Mouse (Mus musculus) cerebellum, adult 2 months (tissue): Measurements from ENCODE around the gene Inppl1. TPM values are rescaled to one million over a fixed set of nuclear protein-coding genes. Genes with fewer than 3 reads are reported as not detected.

ENCODE experiments used
- DNase-seq, 2 experiments: peaks; one replicate each; pipeline ENCODE4 v3.0.0; 2021
- H3K27ac ChIP-seq: fragments of 200-500 bp; 2 replicates; pipeline ENCODE4 v1.5.1; 2012; ENCODE audit warnings: low read length, control low read depth, inconsistent platforms; ENCODE audit not compliant: insufficient read depth
- H3K27me3 ChIP-seq: fragments of 200-500 bp; 2 replicates; pipeline ENCODE4 v1.6.1; 2012; ENCODE audit warnings: inconsistent platforms, mild to moderate bottlenecking, low read length, moderate library complexity; ENCODE audit not compliant: control insufficient read depth, insufficient read depth
- H3K4me1 ChIP-seq: fragments of 200-500 bp; 2 replicates; pipeline ENCODE4 v1.6.1; 2011; ENCODE audit warnings: low read length; ENCODE audit not compliant: control insufficient read depth, insufficient read depth
- H3K4me3 ChIP-seq: fragments of 200-500 bp; replicated peaks from 2 replicates; pipeline ENCODE3; 2011; ENCODE audit warnings: mild to moderate bottlenecking, low read depth, low read length, control low read depth; ENCODE audit not compliant: insufficient read depth
- CTCF ChIP-seq: fragments of 200-500 bp; IDR thresholded peaks from 2 replicates; pipeline ENCODE4 v1.5.1; 2011; ENCODE audit warnings: low read depth, mild to moderate bottlenecking, control low read depth, low read length, moderate library complexity, borderline replicate concordance; ENCODE audit not compliant: insufficient read depth
- POLR2A ChIP-seq: fragments of 200-500 bp; IDR thresholded peaks from 2 replicates; pipeline ENCODE4 v1.6.1; 2011; ENCODE audit warnings: low read length, control low read depth, borderline replicate concordance; ENCODE audit not compliant: insufficient read depth
- WGBS: fragments of 180-500 bp; shearing (Covaris S2); methylation state at CpG from one replicate; pipeline ENCODE4 v1.1.7; 2018; 5-methylcytosine and 5-hydroxymethylcytosine counted together
- polyA plus RNA-seq: library from polyadenylated mRNA; depleted of rRNA; stranded (reverse); fragments of >200 nt; gene quantifications from 2 replicates; pipeline ENCODE4 v1.2.3, GENCODE M21; 2012

Inppl1 gene
- polyA plus RNA-seq, 1 experiment: 43.9 TPM

DNA sequence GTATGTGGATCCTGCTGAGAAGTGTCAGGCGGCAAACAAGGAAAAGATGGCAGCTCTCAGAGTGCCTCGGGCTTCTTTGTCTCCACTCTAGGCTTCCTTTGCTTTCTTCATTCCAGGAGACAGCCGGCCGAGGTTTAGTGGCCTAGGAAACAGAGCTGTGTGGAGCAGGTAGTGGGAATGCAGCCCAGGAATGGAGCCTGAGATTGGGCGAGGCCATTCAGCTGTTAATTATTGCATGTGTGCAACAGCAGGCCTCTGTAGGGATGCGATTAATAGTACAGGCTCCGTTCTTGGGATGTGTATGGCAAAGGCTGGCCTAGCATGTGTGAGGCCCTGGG lies 31.1 kb upstream of the Inppl1 start:
- 31% methylated on average over 7 of the region's 7 CpGs for WGBS
- Histone ChIP-seq H3K4me1 (no peaks in the 10 kb centered on the region), H3K4me3 (no peak overlapping the region), H3K27me3 (no peaks in the 10 kb centered on the region), H3K27ac (no peak overlapping the region)
- no peak for TF ChIP-seq POLR2A
- TF ChIP-seq CTCF: no peak
- no peak for DNase-seq

DNA sequence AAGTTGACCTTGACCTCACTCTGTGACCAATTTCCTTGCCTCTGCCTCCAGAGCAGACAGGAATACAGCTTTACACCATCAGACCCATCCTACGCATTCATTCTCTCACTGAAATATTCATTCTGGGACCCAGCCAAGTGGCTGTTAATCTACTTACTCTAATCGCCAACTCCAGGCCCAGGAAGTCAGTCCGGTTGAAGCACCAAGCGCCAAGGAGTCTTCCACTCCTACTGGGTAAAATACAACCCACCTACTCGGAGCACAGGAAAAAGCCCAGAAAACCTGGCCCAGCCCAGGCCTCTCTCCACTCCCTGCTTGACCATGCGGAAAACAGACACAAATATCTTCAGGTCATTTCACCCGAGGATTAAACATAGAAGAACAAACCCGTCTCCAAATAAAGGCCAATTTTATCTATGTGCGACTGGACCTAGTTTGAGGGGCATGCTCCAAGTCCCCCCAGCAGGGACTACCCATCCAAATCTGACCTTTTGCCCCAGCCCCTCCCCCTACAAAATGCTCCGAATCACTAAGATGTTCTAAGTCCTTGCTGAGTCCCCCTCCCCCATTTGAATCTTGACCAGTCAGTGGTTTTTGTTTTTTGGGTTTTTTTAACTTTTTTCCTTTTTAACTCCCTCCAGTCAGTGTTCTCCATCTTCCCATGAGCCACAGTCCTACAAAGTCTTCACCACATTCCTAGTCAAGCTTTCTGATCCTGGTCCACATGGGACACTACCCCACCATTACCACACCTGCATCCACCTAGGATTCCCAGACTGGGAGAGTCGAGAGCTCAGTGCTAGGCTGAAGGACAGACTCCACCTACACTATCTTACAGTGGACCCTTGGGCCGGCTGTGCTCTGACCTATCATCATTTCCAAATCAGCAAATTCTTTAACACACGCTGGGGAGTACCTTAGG lies 30.5 kb upstream of the Inppl1 start:
- Histone ChIP-seq H3K4me1 (no peaks in the 10 kb centered on the region), H3K27me3 (no peaks in the 10 kb centered on the region), H3K27ac (no peak overlapping the region), H3K4me3 (no peak overlapping the region)
- WGBS: 41% methylated on average over 13 of the region's 13 CpGs
- TF ChIP-seq POLR2A: no peak
- TF ChIP-seq CTCF: no peak
- DNase-seq: no peak

DNA sequence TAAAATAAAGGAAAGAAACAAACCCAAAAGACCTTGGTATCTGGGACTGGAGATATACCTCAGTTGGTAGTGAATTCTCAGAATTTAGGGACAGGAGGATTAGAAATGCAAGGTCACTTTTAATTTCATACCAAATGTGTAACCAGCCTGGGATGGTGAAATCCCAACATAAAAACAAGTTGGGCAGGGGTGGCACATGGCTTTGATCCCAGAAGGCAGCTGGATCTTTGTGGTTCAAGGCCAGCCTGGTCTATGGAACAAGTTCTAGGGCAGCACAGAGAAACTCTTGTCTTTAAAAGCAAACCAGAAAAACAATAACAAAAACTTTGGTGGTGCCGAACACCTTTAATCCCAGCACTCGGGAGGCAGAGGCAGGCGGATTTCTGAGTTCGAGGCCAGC lies 29.5 kb upstream of the Inppl1 start:
- Histone ChIP-seq H3K4me1 (no peaks in the 10 kb centered on the region), H3K27me3 (no peaks in the 10 kb centered on the region), H3K27ac (no peak overlapping the region), H3K4me3 (no peak overlapping the region)
- DNase-seq: no peak
- TF ChIP-seq CTCF: no peak
- 97% methylated on average over 4 of the region's 4 CpGs for WGBS

DNA sequence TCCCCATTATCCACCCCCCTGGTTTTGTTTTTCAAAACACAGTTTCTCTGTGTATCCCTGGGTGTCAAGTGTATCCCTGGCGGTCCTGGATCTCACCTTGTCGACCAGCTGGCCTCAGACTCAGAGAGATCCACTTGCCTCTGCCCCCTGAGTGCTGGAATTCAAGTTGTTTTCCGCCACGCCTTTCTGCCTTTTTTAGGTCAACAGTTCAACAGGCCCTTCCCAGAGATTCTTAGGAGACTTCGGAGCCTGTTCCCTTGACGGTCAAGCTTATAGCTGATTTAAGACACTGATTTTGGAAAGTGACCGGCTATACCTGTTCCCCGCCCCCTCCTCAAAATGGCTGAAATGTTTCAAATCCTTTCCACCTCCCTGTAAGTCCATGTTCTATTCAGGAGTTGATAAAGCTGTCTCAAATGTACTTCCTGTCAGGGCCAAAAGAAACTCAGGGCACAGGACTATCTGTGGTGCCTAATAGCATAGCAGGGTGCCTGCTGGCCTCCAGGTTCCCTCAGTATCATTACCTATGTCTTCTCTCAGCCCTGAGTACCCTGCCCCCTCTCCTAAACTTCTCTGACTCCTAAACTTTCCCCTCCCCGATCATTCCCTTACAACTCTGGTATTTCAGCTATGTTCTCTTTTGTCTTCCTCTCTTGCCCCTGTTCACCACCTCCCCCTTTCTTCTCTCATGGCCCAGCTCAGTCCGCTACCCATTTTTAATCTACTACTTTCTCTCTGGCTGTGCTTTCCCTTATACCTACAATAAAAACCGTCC lies 28.6 kb upstream of the Inppl1 start:
- no peak for DNase-seq
- Histone ChIP-seq H3K27me3 (no peaks in the 10 kb centered on the region), H3K4me1 (no peaks in the 10 kb centered on the region), H3K27ac (no peak overlapping the region), H3K4me3 (no peak overlapping the region)
- 81% methylated on average over 11 of the region's 11 CpGs for WGBS
- TF ChIP-seq POLR2A (no peak), CTCF (no peak)

DNA sequence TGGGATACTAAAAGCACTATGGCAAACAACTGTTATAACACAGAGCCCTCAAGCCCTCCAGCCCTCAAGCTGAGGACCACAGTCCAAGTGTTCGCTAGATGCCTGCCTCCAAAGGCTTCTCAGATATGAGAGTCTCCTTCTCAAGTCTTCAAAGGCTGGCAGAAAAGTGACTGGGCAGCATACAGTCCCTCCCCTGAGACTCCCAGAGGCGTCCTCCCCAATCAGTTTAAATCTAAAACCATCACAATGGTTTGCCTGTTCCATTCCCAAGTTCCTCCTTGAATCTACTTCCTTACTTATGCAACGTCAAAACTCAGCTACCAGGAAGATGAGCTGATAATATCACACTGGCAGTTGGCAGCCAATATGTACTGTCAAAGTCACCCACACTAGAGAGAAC lies 25.4 kb upstream of the Inppl1 start, which contains the start of gene Anapc15:
Anapc15 (plus strand) TSS at position 301 of the 400 bp plus-strand sequence.
- Histone ChIP-seq H3K4me3 (no peak within 1 kb of the TSS), H3K27me3 (no peaks in the 10 kb centered on the region), H3K27ac (no peak within 1 kb of the TSS), H3K4me1 (no peaks in the 10 kb centered on the region)
- no peak for DNase-seq
- 75% methylated on average over 3 of the region's 3 CpGs for WGBS
- TF ChIP-seq POLR2A (no peak), CTCF (no peak)

DNA sequence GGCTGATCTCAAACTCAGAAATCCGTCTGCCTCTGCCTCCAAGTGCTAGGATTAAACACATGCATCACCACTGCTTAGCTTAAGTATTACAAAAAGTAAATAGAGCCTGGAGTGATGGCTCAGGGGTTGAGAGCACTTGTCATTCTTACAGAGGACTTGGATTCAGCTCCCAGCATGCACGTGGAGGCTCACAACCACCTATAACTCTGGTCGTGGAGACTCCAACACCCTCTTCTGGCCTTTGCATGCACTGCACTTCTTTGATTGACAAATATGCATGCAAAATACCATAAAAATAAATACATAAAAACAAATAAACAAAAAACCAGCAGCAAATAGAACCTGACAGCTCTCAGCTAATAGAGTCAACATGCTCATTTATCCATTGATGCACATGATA lies 24.3 kb upstream of the Inppl1 start:
- DNase-seq: no peak
- Histone ChIP-seq H3K27ac (no peak overlapping the region), H3K27me3 (no peaks in the 10 kb centered on the region), H3K4me1 (no peaks in the 10 kb centered on the region), H3K4me3 (no peak overlapping the region)
- 71% methylated on average over 3 of the region's 3 CpGs for WGBS
- TF ChIP-seq POLR2A (no peak), CTCF (no peak)

DNA sequence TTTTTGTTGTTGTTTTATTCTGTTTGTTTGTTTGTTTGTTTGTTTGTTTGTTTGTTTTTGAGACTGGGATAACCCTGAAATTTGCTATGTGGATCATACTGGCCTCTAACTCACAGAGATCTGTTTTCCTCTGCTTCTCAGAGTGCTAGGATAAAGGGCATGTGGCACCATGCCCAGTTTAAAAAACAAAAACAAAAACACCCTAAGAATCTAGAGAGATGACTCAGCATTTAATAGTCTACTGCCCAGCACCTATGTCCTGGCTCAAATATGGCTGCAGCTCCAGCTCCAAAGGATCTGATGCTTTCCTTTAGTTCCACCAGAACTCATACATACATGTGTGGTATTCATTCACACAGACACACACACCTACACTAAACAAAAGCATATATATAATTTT lies 22.9 kb upstream of the Inppl1 start:
- DNase-seq: no peak
- no peak overlapping the region for H3K27ac ChIP-seq
- no peak for TF ChIP-seq CTCF
- no peak for TF ChIP-seq POLR2A
- no peaks in the 10 kb centered on the region for H3K27me3 ChIP-seq
- H3K4me3 ChIP-seq: no peak overlapping the region
- no peaks in the 10 kb centered on the region for H3K4me1 ChIP-seq

DNA sequence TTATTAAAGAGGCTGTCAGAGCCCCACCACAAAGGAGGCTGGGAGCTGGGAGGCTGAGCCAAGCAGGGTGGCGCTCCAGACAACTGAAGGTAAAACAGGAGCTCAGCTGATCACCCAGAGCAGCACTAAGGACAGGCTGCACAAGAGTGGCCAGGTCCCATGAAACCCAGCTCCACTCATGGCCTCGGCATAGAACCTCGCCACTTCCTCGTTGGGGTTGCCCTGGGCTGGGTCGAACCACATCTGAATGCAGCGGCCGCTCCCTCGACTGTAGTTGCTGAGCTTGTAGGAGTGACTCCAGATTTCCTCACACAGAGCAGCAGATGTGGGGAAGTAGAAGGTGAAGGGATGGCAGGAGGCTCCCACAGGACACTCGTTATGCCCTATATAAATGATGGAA lies 20.3 kb upstream of the Inppl1 start:
- Histone ChIP-seq H3K4me1 (no peaks in the 10 kb centered on the region), H3K4me3 (no peak overlapping the region), H3K27ac (no peak overlapping the region), H3K27me3 (no peaks in the 10 kb centered on the region)
- WGBS: 80% methylated on average over 9 of the region's 9 CpGs
- DNase-seq: no peak
- TF ChIP-seq POLR2A (no peak), CTCF (no peak)
